In the genomic region with DNA sequence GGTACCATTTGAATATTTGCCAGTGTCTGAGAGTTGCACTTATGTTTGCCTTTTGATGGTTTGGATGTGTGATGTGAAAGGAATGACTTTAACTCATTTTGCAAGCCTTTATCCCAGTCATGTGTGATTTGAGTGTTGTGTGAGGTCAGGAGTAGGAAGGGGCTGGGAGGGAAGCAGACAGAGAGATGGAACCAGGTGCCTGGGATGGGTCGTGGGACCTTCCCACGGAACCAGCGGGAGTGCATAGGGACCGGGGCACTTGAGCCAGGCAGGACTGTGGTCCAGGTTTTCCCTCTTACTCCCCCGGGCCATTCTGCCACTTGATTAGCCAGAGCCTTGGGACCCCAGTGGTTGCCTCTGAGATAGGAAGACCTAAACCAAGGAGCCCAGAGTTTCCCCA, we compare ENCODE assay signal across 8 mouse cellular contexts. TPM values are rescaled to one million over a fixed set of nuclear protein-coding genes. Genes with fewer than 3 reads are reported as not detected.
DNase-seq lines count a peak whose midpoint lies in the region; ATAC-seq and TF ChIP-seq lines count a peak whose summit lies in the region.

No protein-coding gene starts in this region.

- 0 out of 2 replicates have a peak, but pooled peaks cover 1% of the 10 kb centered on the region for H3K36me3 ChIP-seq in lung, embryonic 14.5 days (ENCODE audit: insufficient read depth)
- no peaks in the 10 kb centered on the region; the same call in 1 of the 2 replicates for H3K36me3 ChIP-seq in hindbrain, embryonic 10.5 days
- no peaks in the 10 kb centered on the region for H3K36me3 ChIP-seq in midbrain, embryonic 11.5 days (ENCODE audit: control insufficient read depth, insufficient read depth, low read length)

- DNase-seq in lung, embryonic 14.5 days = peak; percentile 19
- DNase-seq in lung, adult 18-20 months = no peak
- peak; percentile 37 for DNase-seq in cerebellum, adult 11-12 months
- DNase-seq in hindbrain, embryonic 10.5 days (ENCODE audit: low spot score) = no peak
- peak; percentile 92 for DNase-seq in midbrain, embryonic 11.5 days (ENCODE audit: low spot score, missing footprints)
- DNase-seq in layer of hippocampus, postnatal 14 days (ENCODE audit: low spot score in 2 of 2) = no peak
- DNase-seq in right cerebral cortex, postnatal 36 days (ENCODE audit: low spot score in 2 of 2) = no peak
- no peak for DNase-seq in right cerebral cortex, postnatal 4 days

- H3K4me1 ChIP-seq in lung, embryonic 14.5 days (ENCODE audit: insufficient read depth) = no peaks in the 10 kb centered on the region
- peaks cover 19% of the 10 kb centered on the region for H3K4me1 ChIP-seq in hindbrain, embryonic 10.5 days (replicated peaks)
- H3K4me1 ChIP-seq in midbrain, embryonic 11.5 days (ENCODE audit: control insufficient read depth, insufficient read depth, low read length) = no peaks in the 10 kb centered on the region; the same call in none of the 2 replicates

- ATAC-seq in lung, embryonic 14.5 days (ENCODE audit: insufficient read depth) = peak; percentile 42; the same call in 1 of the 2 replicates
- ATAC-seq in midbrain, embryonic 11.5 days (ENCODE audit: low FRiP score) = peak; percentile 22; the same call in 1 of the 2 replicates

- peak overlapping the region; percentile 86 for H3K4me3 ChIP-seq in lung, embryonic 14.5 days (ENCODE audit: low read depth, low read length)
- H3K4me3 ChIP-seq in hindbrain, embryonic 10.5 days = peak overlapping the region; percentile 93
- peak overlapping the region; percentile 80 for H3K4me3 ChIP-seq in midbrain, embryonic 11.5 days (ENCODE audit: low read depth, low read length)

- WGBS in lung, embryonic 14.5 days = 24% methylated on average over 5 of the region's 5 CpGs
- 28% methylated on average over 5 of the region's 5 CpGs for WGBS in hindbrain, embryonic 10.5 days
- WGBS in midbrain, embryonic 11.5 days = 22% methylated on average over 5 of the region's 5 CpGs

- H3K27ac ChIP-seq in lung, embryonic 14.5 days (ENCODE audit: low read depth) = peak overlapping the region; percentile 97
- peak overlapping the region; percentile 99 for H3K27ac ChIP-seq in hindbrain, embryonic 10.5 days
- peak overlapping the region; percentile 96 for H3K27ac ChIP-seq in midbrain, embryonic 11.5 days (ENCODE audit: low read depth, low read length)

- no peaks in the 10 kb centered on the region for H3K9me3 ChIP-seq in lung, embryonic 14.5 days (ENCODE audit: low read depth, low read length)
- no peaks in the 10 kb centered on the region for H3K9me3 ChIP-seq in hindbrain, embryonic 10.5 days
- no peaks in the 10 kb centered on the region for H3K9me3 ChIP-seq in midbrain, embryonic 11.5 days (ENCODE audit: control insufficient read depth, low read length)

- TF ChIP-seq CTCF in lung, embryonic 14.5 days (IDR thresholded peaks at IDR 0.05; ENCODE audit: low read depth) = no peak

- peak overlapping the region; percentile 95 for H3K9ac ChIP-seq in lung, embryonic 14.5 days
- H3K9ac ChIP-seq in midbrain, embryonic 11.5 days (ENCODE audit: low read length) = peak overlapping the region; percentile 98

- peak overlapping the region; percentile 76 for H3K4me2 ChIP-seq in lung, embryonic 14.5 days
- H3K4me2 ChIP-seq in midbrain, embryonic 11.5 days = peak overlapping the region; percentile 65

- H3K27me3 ChIP-seq in lung, embryonic 14.5 days (ENCODE audit: insufficient read depth, low read length) = no peaks in the 10 kb centered on the region
- H3K27me3 ChIP-seq in hindbrain, embryonic 10.5 days (ENCODE audit: insufficient read depth, poor library complexity, severe bottlenecking) = no peaks in the 10 kb centered on the region
- no peaks in the 10 kb centered on the region for H3K27me3 ChIP-seq in midbrain, embryonic 11.5 days (ENCODE audit: control insufficient read depth, insufficient read depth, low read length)

RNA-seq across cellular contexts. Expression of a gene that starts 0.5 kb away (rescaled TPM):
- 44.0 and 46.3 TPM in 2 replicates for polyA plus RNA-seq in lung, embryonic 14.5 days (2014; fragmentation: Nextera tagmentation; extraction: Ambion mirVana)
- polyA plus RNA-seq in hindbrain, embryonic 10.5 days (2016; fragmentation: Nextera tagmentation; extraction: Ambion mirVana) = 41.1 and 45.6 TPM in 2 replicates
- polyA plus RNA-seq in midbrain, embryonic 11.5 days (2014; fragmentation: Nextera tagmentation; extraction: Ambion mirVana) = 28.3 and 34.0 TPM in 2 replicates
- 10 to 100 TPM; 57.1 to 63.2 TPM for total RNA-seq in layer of hippocampus, postnatal 14 days (2021)

RNA-seq across cellular contexts. Expression of a gene that starts 8.2 kb away (rescaled TPM):
- 211 and 266 TPM in 2 replicates for polyA plus RNA-seq in lung, embryonic 14.5 days (2014; fragmentation: Nextera tagmentation; extraction: Ambion mirVana)
- polyA plus RNA-seq in hindbrain, embryonic 10.5 days (2016; fragmentation: Nextera tagmentation; extraction: Ambion mirVana) = 3,492 and 3,546 TPM in 2 replicates
- polyA plus RNA-seq in midbrain, embryonic 11.5 days (2014; fragmentation: Nextera tagmentation; extraction: Ambion mirVana) = 3,185 and 3,229 TPM in 2 replicates
- not detected for total RNA-seq in layer of hippocampus, postnatal 14 days (2021)

RNA-seq across cellular contexts. Expression of a gene that starts 15.3 kb away (rescaled TPM):
- 4,575 and 4,689 TPM in 2 replicates for polyA plus RNA-seq in lung, embryonic 14.5 days (2014; fragmentation: Nextera tagmentation; extraction: Ambion mirVana)
- 2,485 and 2,589 TPM in 2 replicates for polyA plus RNA-seq in hindbrain, embryonic 10.5 days (2016; fragmentation: Nextera tagmentation; extraction: Ambion mirVana)
- polyA plus RNA-seq in midbrain, embryonic 11.5 days (2014; fragmentation: Nextera tagmentation; extraction: Ambion mirVana) = 2,946 and 2,965 TPM in 2 replicates
- 100 to 1,000 TPM; 527 to 541 TPM for total RNA-seq in layer of hippocampus, postnatal 14 days (2021)

RNA-seq across cellular contexts. Expression of a gene that starts 18.8 kb away (rescaled TPM):
- polyA plus RNA-seq in lung, embryonic 14.5 days (2014; fragmentation: Nextera tagmentation; extraction: Ambion mirVana) = 1.8 and 2.1 TPM in 2 replicates
- polyA plus RNA-seq in hindbrain, embryonic 10.5 days (2016; fragmentation: Nextera tagmentation; extraction: Ambion mirVana) = 6.2 and 6.4 TPM in 2 replicates
- polyA plus RNA-seq in midbrain, embryonic 11.5 days (2014; fragmentation: Nextera tagmentation; extraction: Ambion mirVana) = 6.9 and 7.2 TPM in 2 replicates
- 1 to 10 TPM; 2.3 to 3.3 TPM for total RNA-seq in layer of hippocampus, postnatal 14 days (2021)

RNA-seq across cellular contexts. Expression of a gene that starts 28.3 kb away (rescaled TPM):
- 11,972 and 11,979 TPM in 2 replicates for polyA plus RNA-seq in lung, embryonic 14.5 days (2014; fragmentation: Nextera tagmentation; extraction: Ambion mirVana)
- 4,383 and 4,938 TPM in 2 replicates for polyA plus RNA-seq in hindbrain, embryonic 10.5 days (2016; fragmentation: Nextera tagmentation; extraction: Ambion mirVana)
- polyA plus RNA-seq in midbrain, embryonic 11.5 days (2014; fragmentation: Nextera tagmentation; extraction: Ambion mirVana) = 5,591 and 5,690 TPM in 2 replicates
- 100 to 1,000 TPM; 397 to 459 TPM for total RNA-seq in layer of hippocampus, postnatal 14 days (2021)

Comparison
In these comparisons a context has a peak if more than half of its experiments do, and no peak if none do; other contexts are left out.
1. DNase-seq: peak in lung, embryonic 14.5 days (single experiment), cerebellum, adult 11-12 months (single experiment) and midbrain, embryonic 11.5 days (single experiment); none in lung, adult 18-20 months (0 of 2), hindbrain, embryonic 10.5 days (single experiment), layer of hippocampus, postnatal 14 days (0 of 2), right cerebral cortex, postnatal 36 days (0 of 2) and right cerebral cortex, postnatal 4 days (single experiment).
2. RNA of a gene that starts 8.2 kb away (polyA plus RNA-seq): 3,492 to 3,546 TPM in hindbrain, embryonic 10.5 days and 3,185 to 3,229 TPM in midbrain, embryonic 11.5 days; 211 to 266 TPM in lung, embryonic 14.5 days; every median in the first group is over 10 times any median in the second.
3. Peak in every context shown above with its lines, with median percentiles within 50 percentile points of each other: H3K27ac ChIP-seq and H3K4me3 ChIP-seq.